Mouse (Mus musculus): Measurements from ENCODE around the gene Hoxd3.

- no peak for TF ChIP-seq ZNF384 (IDR thresholded peaks at IDR 0.05; ENCODE audit: low read depth, low read length)
- no peak for TF ChIP-seq CHD2 (IDR thresholded peaks at IDR 0.05; ENCODE audit: low read depth, low read length)
- no peak for TF ChIP-seq MAFK (IDR thresholded peaks at IDR 0.05; ENCODE audit: insufficient read depth, low read depth, low read length)
- no peak for TF ChIP-seq HCFC1 (IDR thresholded peaks at IDR 0.05; ENCODE audit: borderline replicate concordance, insufficient read depth, low read length)
These were observed 27.1 kb downstream of the Hoxd3 start for GRCm38 (mm10) chr2:74738623-74739475.

Data from ES-E14 (cell line).